Mouse (Mus musculus) limb, embryonic 11.5 days (tissue): Measurements from ENCODE around the gene Cfap43. TPM values are rescaled to one million over a fixed set of nuclear protein-coding genes. Genes with fewer than 3 reads are reported as not detected.
"Not testable (repeated sequence)": the region's sequence is repeated elsewhere in the genome, so short reads cannot be mapped to it uniquely, and the experiment has no call there.

ENCODE experiments used
- ATAC-seq: fragments of 200-750 bp; cut with Nextera tagmentation; 2 replicates; pipeline ENCODE4 v1.8.0; 2017; ENCODE audit warnings: low read depth; ENCODE audit not compliant: insufficient number of reproducible peaks, low FRiP score, low TSS enrichment
- DNase-seq: peaks from one replicate; pipeline ENCODE4 v3.0.0-alpha.2; 2015; ENCODE audit warnings: low spot score
- H3K27ac ChIP-seq: fragments of 300-500 bp; sonication (generic); replicated peaks from 2 replicates; pipeline ENCODE4 v1.5.1; 2014; ENCODE audit warnings: low read depth, mild to moderate bottlenecking, low read length
- H3K27me3 ChIP-seq: fragments of 300-500 bp; sonication (generic); 2 replicates; pipeline ENCODE4 v1.6.1; 2014; ENCODE audit warnings: mild to moderate bottlenecking, low read length, mixed read lengths; ENCODE audit not compliant: control insufficient read depth, insufficient read depth
- H3K36me3 ChIP-seq: fragments of 300-500 bp; sonication (generic); 2 replicates; pipeline ENCODE4 v1.6.1; 2014; ENCODE audit warnings: mild to moderate bottlenecking, low read length, moderate library complexity, mixed read lengths; ENCODE audit not compliant: control insufficient read depth, insufficient read depth
- H3K4me1 ChIP-seq: fragments of 300-500 bp; sonication (generic); 2 replicates; pipeline ENCODE4 v1.6.1; 2014; ENCODE audit warnings: low read length, mixed read lengths; ENCODE audit not compliant: control insufficient read depth, insufficient read depth
- H3K4me2 ChIP-seq: fragments of 300-500 bp; sonication (generic); 2 replicates; pipeline ENCODE4 v1.6.1; 2014; ENCODE audit warnings: low read depth, mild to moderate bottlenecking, moderate library complexity; ENCODE audit not compliant: severe bottlenecking
- H3K4me3 ChIP-seq: fragments of 300-500 bp; sonication (generic); 2 replicates; pipeline ENCODE4 v1.5.1; 2014; ENCODE audit warnings: low read depth, low read length
- H3K9ac ChIP-seq: fragments of 300-500 bp; sonication (generic); 2 replicates; pipeline ENCODE4 v1.6.1; 2014; ENCODE audit warnings: mild to moderate bottlenecking, low read length
- H3K9me3 ChIP-seq: fragments of 300-500 bp; sonication (generic); 2 replicates; pipeline ENCODE4 v1.6.1; 2016; ENCODE audit warnings: low read length; ENCODE audit not compliant: control insufficient read depth
- WGBS: fragments of 180-500 bp; shearing (Covaris S2); extraction: QIAGEN DNeasy Blood & Tissue Kit; methylation state at CpG from one replicate; pipeline ENCODE4 v1.1.7; 2014; 5-methylcytosine and 5-hydroxymethylcytosine counted together
- polyA plus RNA-seq: library from polyadenylated mRNA; unstranded; fragments of >200 nt; fragmentation: Nextera tagmentation; extraction: Ambion mirVana; gene quantifications from 2 replicates; pipeline ENCODE4 v1.2.1, GENCODE M21; 2014

Cfap43 gene
- polyA plus RNA-seq, 1 experiment from 2014 or later, result 0.04 TPM

GRCm38 (mm10) chr19:47849735-47850134 is 69.4 kb downstream of the Cfap43 start:
- Histone ChIP-seq H3K9me3 (no peaks in the 10 kb centered on the region), H3K4me2 (no peak overlapping the region), H3K27me3 (no peaks in the 10 kb centered on the region), H3K27ac (no peak overlapping the region), H3K4me1 (no peaks in the 10 kb centered on the region), H3K9ac (no peak overlapping the region), H3K4me3 (no peak overlapping the region), H3K36me3 (no peaks in the 10 kb centered on the region)
- 93% methylated on average over 3 of the region's 3 CpGs for WGBS
- DNase-seq (no peak), ATAC-seq (no peak)

GRCm38 (mm10) chr19:47841234-47841633 is 77.9 kb downstream of the Cfap43 start:
- WGBS, result 88% methylated on average over 15 of the region's 15 CpGs
- H3K36me3 ChIP-seq, H3K27ac ChIP-seq, H3K9me3 ChIP-seq, H3K9ac ChIP-seq, ATAC-seq, H3K4me2 ChIP-seq, H3K4me3 ChIP-seq, H3K27me3 ChIP-seq, H3K4me1 ChIP-seq, DNase-seq: not testable (repeated sequence)

GRCm38 (mm10) chr19:47837527-47837901 is 81.6 kb downstream of the Cfap43 start:
- Histone ChIP-seq H3K4me3 (peak overlapping the region; percentile 42), H3K27ac (no peak overlapping the region), H3K36me3 (no peaks in the 10 kb centered on the region), H3K27me3 (peaks cover 3% of the 10 kb centered on the region; the same call in 1 of the 2 replicates), H3K9ac (peak overlapping the region; percentile 49; the same call in 1 of the 2 replicates), H3K9me3 (no peaks in the 10 kb centered on the region), H3K4me1 (no peaks in the 10 kb centered on the region; the same call in none of the 2 replicates), H3K4me2 (peak overlapping the region; percentile 72)
- ATAC-seq (peak; percentile 67), DNase-seq (no peak)
- WGBS, result 0% methylated on average over 6 of the region's 6 CpGs

GRCm38 (mm10) chr19:47836701-47837526 is 82.2 kb downstream of the Cfap43 start:
- H3K4me2 ChIP-seq, result peak overlapping the region; percentile 72
- H3K4me3 ChIP-seq, result peak overlapping the region; percentile 42
- H3K4me1 ChIP-seq, result no peaks in the 10 kb centered on the region; the same call in none of the 2 replicates
- DNase-seq, result peak; percentile 87
- H3K36me3 ChIP-seq, result no peaks in the 10 kb centered on the region
- 2% methylated on average over 49 of the region's 49 CpGs for WGBS
- H3K27me3 ChIP-seq, result peaks cover 3% of the 10 kb centered on the region; the same call in 1 of the 2 replicates
- H3K9me3 ChIP-seq, result no peaks in the 10 kb centered on the region
- H3K9ac ChIP-seq, result peak overlapping the region; percentile 49
- H3K27ac ChIP-seq, result no peak overlapping the region
- peak; percentile 88 for ATAC-seq

GRCm38 (mm10) chr19:47835776-47836175 is 83.3 kb downstream of the Cfap43 start:
- H3K4me1 ChIP-seq, result no peaks in the 10 kb centered on the region; the same call in none of the 2 replicates
- H3K27ac ChIP-seq, result no peak overlapping the region
- no peak overlapping the region for H3K9ac ChIP-seq
- ATAC-seq (no peak), DNase-seq (no peak)
- no peak overlapping the region for H3K4me2 ChIP-seq
- WGBS, result 89% methylated on average over 7 of the region's 7 CpGs
- peaks cover 3% of the 10 kb centered on the region; the same call in 1 of the 2 replicates for H3K27me3 ChIP-seq
- H3K4me3 ChIP-seq, result no peak overlapping the region
- no peaks in the 10 kb centered on the region for H3K36me3 ChIP-seq
- no peaks in the 10 kb centered on the region for H3K9me3 ChIP-seq

GRCm38 (mm10) chr19:47834614-47835013 is 84.5 kb downstream of the Cfap43 start:
- Histone ChIP-seq H3K27ac (no peak overlapping the region), H3K9ac (no peak overlapping the region), H3K4me3 (no peak overlapping the region), H3K27me3 (peaks cover 3% of the 10 kb centered on the region; the same call in 1 of the 2 replicates), H3K36me3 (no peaks in the 10 kb centered on the region), H3K4me2 (no peak overlapping the region), H3K4me1 (no peaks in the 10 kb centered on the region; the same call in none of the 2 replicates), H3K9me3 (no peaks in the 10 kb centered on the region)
- 95% methylated on average over 5 of the region's 5 CpGs for WGBS
- no peak for DNase-seq
- ATAC-seq, result no peak

GRCm38 (mm10) chr19:47832316-47832715 is 86.8 kb downstream of the Cfap43 start:
- no peak overlapping the region for H3K27ac ChIP-seq
- H3K4me2 ChIP-seq, result no peak overlapping the region
- no peak overlapping the region for H3K9ac ChIP-seq
- DNase-seq (no peak), ATAC-seq (no peak)
- peaks cover 3% of the 10 kb centered on the region; the same call in 1 of the 2 replicates for H3K27me3 ChIP-seq
- H3K9me3 ChIP-seq, result no peaks in the 10 kb centered on the region
- no peaks in the 10 kb centered on the region for H3K36me3 ChIP-seq
- no peaks in the 10 kb centered on the region; the same call in 1 of the 2 replicates for H3K4me1 ChIP-seq
- no peak overlapping the region for H3K4me3 ChIP-seq
- WGBS, result 87% methylated on average over 16 of the region's 16 CpGs

- no peaks in the 10 kb centered on the region for H3K9me3 ChIP-seq
- no peaks in the 10 kb centered on the region for H3K36me3 ChIP-seq
- ATAC-seq, result no peak
- WGBS, result 89% methylated on average over 8 of the region's 8 CpGs
- no peak for DNase-seq
- H3K4me1 ChIP-seq, result no peaks in the 10 kb centered on the region
- H3K9ac ChIP-seq, result no peak overlapping the region
- H3K4me3 ChIP-seq, result no peak overlapping the region
- no peak overlapping the region for H3K27ac ChIP-seq
- no peak overlapping the region for H3K4me2 ChIP-seq
- no peaks in the 10 kb centered on the region for H3K27me3 ChIP-seq
These were observed 88.0 kb downstream of the Cfap43 start for GRCm38 (mm10) chr19:47831111-47831510.
